Mouse (Mus musculus) lung, postnatal 0 days (tissue): ENCODE results near the gene Cox17. TPM values are rescaled to one million over a fixed set of nuclear protein-coding genes. Genes with fewer than 3 reads are reported as not detected.

Experiments
- ATAC-seq: fragments of 200-750 bp; cut with Nextera tagmentation; 2 replicates; pipeline ENCODE4 v1.8.0; 2017; ENCODE audit warnings: moderate library complexity
- DNase-seq: peaks from one replicate; pipeline ENCODE4 v3.0.0-alpha.2; 2016; ENCODE audit warnings: low spot score
- H3K27ac ChIP-seq: fragments of 300-500 bp; sonication (generic); 2 replicates; pipeline ENCODE4 v1.5.1; 2014; ENCODE audit warnings: antibody characterized with exemption, mild to moderate bottlenecking, low read length, mixed read lengths
- H3K27me3 ChIP-seq: fragments of 300-500 bp; sonication (generic); replicated peaks from 2 replicates; pipeline ENCODE4 v1.6.1; 2014; ENCODE audit warnings: low read length, mixed read lengths; ENCODE audit not compliant: insufficient read depth
- H3K36me3 ChIP-seq: fragments of 300-500 bp; sonication (generic); 2 replicates; pipeline ENCODE4 v1.6.1; 2014; ENCODE audit warnings: low read length, mixed read lengths; ENCODE audit not compliant: insufficient read depth
- H3K4me1 ChIP-seq: fragments of 300-500 bp; sonication (generic); 2 replicates; pipeline ENCODE4 v1.6.1; 2014; ENCODE audit warnings: antibody characterized with exemption, low read depth, low read length, mixed read lengths; ENCODE audit not compliant: insufficient read depth
- H3K4me2 ChIP-seq: fragments of 300-500 bp; sonication (generic); replicated peaks from 2 replicates; pipeline ENCODE4 v1.6.1; 2014; ENCODE audit warnings: low read depth, mild to moderate bottlenecking, low read length, moderate library complexity, mixed read lengths
- H3K4me3 ChIP-seq: fragments of 300-500 bp; sonication (generic); 2 replicates; pipeline ENCODE4 v1.5.1; 2014; ENCODE audit warnings: low read depth, low read length
- H3K9ac ChIP-seq: fragments of 300-500 bp; sonication (generic); replicated peaks from 2 replicates; pipeline ENCODE4 v1.6.1; 2014; ENCODE audit warnings: low read depth, mild to moderate bottlenecking
- H3K9me3 ChIP-seq: fragments of 300-500 bp; sonication (generic); 2 replicates; pipeline ENCODE4 v1.6.1; 2016; ENCODE audit warnings: low read length, mixed read lengths
- CTCF ChIP-seq: IDR thresholded peaks from 2 replicates; pipeline ENCODE4 v1.5.1; 2016; ENCODE audit warnings: antibody characterized with exemption, mild to moderate bottlenecking
- EP300 ChIP-seq: IDR thresholded peaks from 2 replicates; pipeline ENCODE4 v1.6.1; 2016; ENCODE audit warnings: antibody characterized with exemption, mild to moderate bottlenecking, control low read depth
- WGBS: fragments of 180-500 bp; shearing (Covaris S2); extraction: QIAGEN DNeasy Blood & Tissue Kit; methylation state at CpG from one replicate; pipeline ENCODE4 v1.1.7; 2014; 5-methylcytosine and 5-hydroxymethylcytosine counted together
- polyA plus RNA-seq: library from polyadenylated mRNA; unstranded; fragments of >200 nt; fragmentation: Nextera tagmentation; extraction: Ambion mirVana; gene quantifications from 2 replicates; pipeline ENCODE4 v1.2.1, GENCODE M21; 2015

The Cox17 gene
- polyA plus RNA-seq, 1 experiment from 2014 or later: 205 TPM

- H3K9me3 ChIP-seq: no peaks in the 10 kb centered on the region
- ATAC-seq: no peak
- TF ChIP-seq EP300 (no peak), CTCF (no peak)
- no peak overlapping the region for H3K9ac ChIP-seq
- DNase-seq: no peak
- H3K36me3 ChIP-seq: no peaks in the 10 kb centered on the region
- H3K4me1 ChIP-seq: no peaks in the 10 kb centered on the region
- no peaks in the 10 kb centered on the region for H3K27me3 ChIP-seq
- 91% methylated on average over 3 of the region's 3 CpGs for WGBS
- H3K4me2 ChIP-seq: no peak overlapping the region
- no peak overlapping the region for H3K4me3 ChIP-seq
- H3K27ac ChIP-seq: no peak overlapping the region
These were observed 33.1 kb downstream of the Cox17 start for GRCm38 (mm10) chr16:38379926-38380325.

- no peak overlapping the region for H3K4me2 ChIP-seq
- H3K27me3 ChIP-seq: no peaks in the 10 kb centered on the region
- DNase-seq: no peak
- no peaks in the 10 kb centered on the region for H3K9me3 ChIP-seq
- TF ChIP-seq EP300: no peak
- no peak for TF ChIP-seq CTCF
- no peaks in the 10 kb centered on the region for H3K36me3 ChIP-seq
- H3K4me1 ChIP-seq: no peaks in the 10 kb centered on the region
- H3K9ac ChIP-seq: no peak overlapping the region
- no peak overlapping the region for H3K27ac ChIP-seq
- no peak for ATAC-seq
- H3K4me3 ChIP-seq: no peak overlapping the region
- 82% methylated on average over 2 of the region's 2 CpGs for WGBS
These were observed 36.9 kb downstream of the Cox17 start for GRCm38 (mm10) chr16:38383683-38384082.

DNA sequence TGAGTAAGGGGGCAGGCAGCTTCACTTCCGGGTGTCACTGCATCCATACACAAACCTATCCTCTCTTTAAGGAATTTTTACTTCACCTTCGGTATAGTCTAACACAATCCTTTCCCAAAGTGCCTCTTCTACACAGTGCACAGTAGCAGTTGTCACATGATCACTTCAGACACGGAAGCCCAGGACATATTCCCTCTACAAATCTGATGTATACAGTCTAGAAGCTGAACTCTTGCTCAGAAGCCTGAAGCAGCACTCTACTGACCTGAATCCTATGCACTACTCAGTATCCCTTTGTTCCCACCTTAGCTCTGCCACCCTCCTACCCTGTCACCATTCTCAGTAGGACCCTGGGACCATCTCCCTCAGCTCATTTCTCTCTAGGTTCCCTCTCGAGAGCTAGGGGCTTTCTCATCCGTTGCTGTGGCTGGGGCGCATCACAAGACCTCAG, 38.4 kb downstream of the Cox17 start:
- WGBS: 74% methylated on average over 6 of the region's 6 CpGs
- Histone ChIP-seq H3K4me2 (no peak overlapping the region), H3K36me3 (no peaks in the 10 kb centered on the region), H3K4me1 (no peaks in the 10 kb centered on the region), H3K4me3 (no peak overlapping the region), H3K9me3 (no peaks in the 10 kb centered on the region), H3K9ac (no peak overlapping the region), H3K27me3 (no peaks in the 10 kb centered on the region), H3K27ac (no peak overlapping the region)
- TF ChIP-seq CTCF: no peak
- TF ChIP-seq EP300: no peak
- ATAC-seq: no peak
- DNase-seq: no peak

- no peaks in the 10 kb centered on the region for H3K4me1 ChIP-seq
- no peaks in the 10 kb centered on the region for H3K27me3 ChIP-seq
- no peaks in the 10 kb centered on the region for H3K9me3 ChIP-seq
- no peaks in the 10 kb centered on the region for H3K36me3 ChIP-seq
- H3K4me3 ChIP-seq: no peak overlapping the region
- H3K4me2 ChIP-seq: no peak overlapping the region
- no peak for DNase-seq
- 86% methylated on average over 4 of the region's 4 CpGs for WGBS
- ATAC-seq: no peak
- no peak overlapping the region for H3K9ac ChIP-seq
- TF ChIP-seq EP300: no peak
- no peak for TF ChIP-seq CTCF
- no peak overlapping the region for H3K27ac ChIP-seq
These were observed 38.9 kb downstream of the Cox17 start for GRCm38 (mm10) chr16:38385700-38386099.

DNA sequence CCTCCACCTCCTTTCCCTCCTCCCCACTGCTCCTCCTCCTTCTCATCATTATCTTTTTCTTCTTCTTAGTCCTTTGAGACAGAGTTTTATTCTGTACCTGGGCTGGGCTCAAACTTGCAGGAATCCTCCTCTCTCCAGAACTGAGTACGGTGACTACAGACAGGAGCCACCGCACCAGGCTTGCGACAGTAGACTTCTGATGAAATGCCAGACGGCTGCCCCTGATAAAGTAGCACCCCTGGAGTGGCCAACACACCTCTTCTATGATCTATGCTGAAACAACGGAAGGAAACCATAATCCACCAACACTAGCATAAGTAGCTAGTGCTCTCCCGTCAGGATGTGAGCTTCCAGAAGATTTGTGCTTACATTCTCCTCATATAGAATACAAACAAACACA, 40.6 kb downstream of the Cox17 start:
- H3K4me2 ChIP-seq: no peak overlapping the region
- DNase-seq: no peak
- no peak overlapping the region for H3K27ac ChIP-seq
- H3K4me1 ChIP-seq: no peaks in the 10 kb centered on the region
- no peaks in the 10 kb centered on the region for H3K36me3 ChIP-seq
- no peak for TF ChIP-seq EP300
- TF ChIP-seq CTCF: no peak
- ATAC-seq: no peak
- H3K9me3 ChIP-seq: no peaks in the 10 kb centered on the region
- H3K27me3 ChIP-seq: no peaks in the 10 kb centered on the region
- no peak overlapping the region for H3K4me3 ChIP-seq
- H3K9ac ChIP-seq: no peak overlapping the region
- WGBS: 73% methylated on average over 6 of the region's 6 CpGs

GRCm38 (mm10) chr16:38388757-38389156, 42.0 kb downstream of the Cox17 start:
- TF ChIP-seq CTCF (no peak), EP300 (no peak)
- Histone ChIP-seq H3K36me3 (no peaks in the 10 kb centered on the region), H3K9me3 (no peaks in the 10 kb centered on the region), H3K4me1 (no peaks in the 10 kb centered on the region), H3K27me3 (no peaks in the 10 kb centered on the region), H3K27ac (no peak overlapping the region), H3K4me2 (no peak overlapping the region), H3K4me3 (no peak overlapping the region), H3K9ac (no peak overlapping the region)
- DNase-seq (no peak), ATAC-seq (no peak)
- WGBS: 66% methylated on average over 6 of the region's 6 CpGs

GRCm38 (mm10) chr16:38389284-38389893, 42.6 kb downstream of the Cox17 start:
- Histone ChIP-seq H3K9me3 (no peaks in the 10 kb centered on the region), H3K4me2 (no peak overlapping the region)
- 76% methylated on average over 8 of the region's 8 CpGs for WGBS

More at GRCm38 (mm10) chr16:38389284-38389893, 42.6 kb downstream of the Cox17 start:
- H3K36me3 ChIP-seq: no peaks in the 10 kb centered on the region
- TF ChIP-seq CTCF (no peak), EP300 (no peak)
- no peak for ATAC-seq
- H3K27me3 ChIP-seq: no peaks in the 10 kb centered on the region
- no peak overlapping the region for H3K27ac ChIP-seq
- no peaks in the 10 kb centered on the region for H3K4me1 ChIP-seq
- no peak overlapping the region for H3K9ac ChIP-seq
- DNase-seq: no peak
- H3K4me3 ChIP-seq: no peak overlapping the region
